Mouse (Mus musculus): ENCODE data around the gene Mrpl55. TPM values are rescaled to one million over a fixed set of nuclear protein-coding genes. Genes with fewer than 3 reads are reported as not detected.

Gene Mrpl55
- polyA plus RNA-seq (2017; shearing (Covaris generic)) = 21.3 TPM

DNA sequence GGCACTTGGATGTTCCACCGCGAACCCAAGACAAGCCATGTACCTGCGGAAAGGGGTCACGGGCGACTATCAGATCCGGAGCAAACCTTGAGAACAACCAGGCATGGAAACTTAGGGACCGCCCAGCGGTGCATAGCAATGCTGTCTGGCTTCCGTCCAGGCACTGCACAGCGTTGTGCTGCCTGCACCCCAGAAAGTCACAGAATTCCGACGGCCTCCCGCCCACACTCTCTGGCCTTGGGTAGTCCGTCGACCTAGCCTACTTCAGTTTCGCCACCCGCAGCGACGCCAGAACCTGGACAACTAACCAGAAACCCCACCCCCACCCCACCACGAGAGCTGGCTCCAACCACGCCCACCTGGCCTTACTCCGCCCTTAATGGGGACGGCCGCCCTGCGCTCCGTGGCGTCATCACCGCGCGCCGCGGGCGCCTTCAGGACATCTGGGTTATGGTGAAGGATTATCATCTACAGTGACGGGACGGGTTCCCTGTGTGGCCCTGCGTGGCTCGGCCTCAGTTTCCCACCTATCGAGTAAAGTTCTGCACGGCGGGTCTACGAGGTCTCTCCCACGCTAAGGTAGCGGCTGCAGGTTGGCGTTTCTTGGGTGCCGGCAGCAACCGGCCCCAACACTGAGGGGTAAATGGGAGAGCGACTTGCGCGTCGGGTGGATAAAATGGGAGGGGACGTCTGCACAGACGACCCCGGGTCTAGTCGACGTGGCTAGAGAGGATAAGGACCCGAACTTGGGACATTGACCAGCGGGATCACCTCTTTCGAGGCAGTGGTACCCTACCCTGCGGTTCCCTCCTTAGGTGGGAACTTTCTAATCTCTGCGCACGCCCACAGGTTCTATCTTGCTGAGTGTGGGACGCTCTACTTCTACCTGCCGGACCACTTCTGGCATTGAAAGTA lies at the start of gene Mrpl55:
Gene Mrpl55, plus strand, starts transcription at position 406 of the 915 bp plus-strand sequence.

DNA sequence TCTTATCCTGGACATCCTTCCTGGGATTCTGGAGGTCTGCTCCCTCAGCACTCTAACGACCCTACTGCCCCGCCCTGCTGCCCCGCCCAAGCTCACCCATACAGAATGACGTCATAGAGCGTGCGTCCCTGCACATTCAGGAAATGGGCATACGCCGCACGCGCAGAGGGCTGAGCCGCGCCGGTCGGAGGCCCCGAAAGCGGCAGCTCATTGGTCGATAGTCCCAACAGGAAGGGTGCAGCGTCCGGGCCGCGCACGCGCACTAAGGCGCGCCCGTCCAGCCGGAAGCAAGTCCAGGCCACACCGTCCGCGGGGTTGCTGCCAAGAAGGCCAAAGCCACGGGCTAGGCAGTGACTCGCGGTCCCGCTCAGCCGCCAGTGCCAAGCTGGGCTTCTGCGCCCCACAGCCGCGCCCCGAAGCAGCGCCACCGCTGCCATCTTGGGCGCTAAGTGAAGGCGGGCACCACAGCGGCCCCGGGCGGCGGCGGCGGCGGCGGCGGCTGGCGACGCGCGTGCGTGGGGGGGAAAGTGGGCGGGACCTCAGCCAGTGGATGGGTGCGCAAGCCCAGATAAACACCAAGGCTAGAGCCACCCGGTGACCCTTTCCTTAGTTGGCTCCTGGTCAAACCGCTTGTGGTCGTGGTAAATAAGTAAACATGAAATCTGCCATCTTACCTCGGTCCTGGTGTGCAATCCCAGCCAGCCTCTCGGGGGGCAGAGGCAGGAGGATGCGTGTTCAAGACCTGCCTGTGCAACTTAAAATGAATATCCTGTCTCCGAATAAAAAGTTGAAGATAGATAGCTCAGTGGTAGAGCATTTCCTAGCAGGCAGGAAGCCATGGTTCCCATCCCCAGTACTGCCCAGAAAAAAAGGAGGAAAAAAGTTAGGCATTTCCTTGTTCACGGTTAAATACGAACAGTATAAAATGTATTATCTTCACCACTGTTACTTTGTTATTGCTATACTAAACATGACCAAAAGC lies 38.7 kb upstream of the Mrpl55 start, which contains the start of gene Iba57:
Gene Iba57, minus strand, starts transcription at position 485 of the 982 bp plus-strand sequence.

DNA sequence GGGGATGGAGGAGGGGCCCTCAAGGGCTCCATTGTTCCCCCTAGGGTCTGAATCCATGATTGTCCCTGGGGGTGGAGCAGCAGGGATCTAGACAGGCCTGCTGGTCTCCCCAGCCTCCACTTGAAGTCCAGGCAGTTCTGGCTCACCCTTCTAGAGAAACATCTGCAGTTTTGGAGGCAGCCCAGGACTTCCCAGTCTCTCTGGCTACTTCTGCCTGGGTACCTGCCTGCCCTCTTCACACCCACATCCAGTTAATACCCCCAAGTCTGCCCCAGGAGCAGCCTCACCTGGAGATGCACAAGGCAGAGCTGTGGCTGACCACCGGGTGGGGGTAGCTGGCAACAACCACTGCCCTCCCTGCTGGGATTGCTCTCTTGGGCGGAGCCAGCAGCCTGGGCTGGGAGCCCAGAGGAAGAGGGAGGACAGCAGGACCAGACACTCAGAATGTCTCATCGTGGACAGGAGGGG lies 19.4 kb upstream of the Mrpl55 start, which contains the start of gene Gjc2:
Gene Gjc2, minus strand, starts transcription at position 350 of the 468 bp plus-strand sequence.

DNA sequence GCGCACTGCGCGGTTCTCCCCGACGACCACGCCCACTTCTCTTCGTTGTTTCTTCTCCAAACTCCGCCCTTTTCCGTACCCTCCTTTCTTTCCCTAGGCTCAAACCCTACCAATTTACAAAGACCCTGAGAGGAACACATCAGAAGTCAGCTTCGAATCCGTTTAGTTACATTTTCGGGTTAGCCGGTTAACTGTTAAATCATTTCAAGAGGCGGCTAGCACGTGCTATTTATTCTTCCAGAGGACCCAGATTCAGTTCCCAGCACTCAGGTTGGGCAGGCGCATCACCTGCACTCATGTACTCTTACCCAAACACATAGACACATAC lies 10.3 kb upstream of the Mrpl55 start, which contains the start of gene Guk1:
Gene Guk1, minus strand, starts transcription at position 154 of the 328 bp plus-strand sequence.

DNA sequence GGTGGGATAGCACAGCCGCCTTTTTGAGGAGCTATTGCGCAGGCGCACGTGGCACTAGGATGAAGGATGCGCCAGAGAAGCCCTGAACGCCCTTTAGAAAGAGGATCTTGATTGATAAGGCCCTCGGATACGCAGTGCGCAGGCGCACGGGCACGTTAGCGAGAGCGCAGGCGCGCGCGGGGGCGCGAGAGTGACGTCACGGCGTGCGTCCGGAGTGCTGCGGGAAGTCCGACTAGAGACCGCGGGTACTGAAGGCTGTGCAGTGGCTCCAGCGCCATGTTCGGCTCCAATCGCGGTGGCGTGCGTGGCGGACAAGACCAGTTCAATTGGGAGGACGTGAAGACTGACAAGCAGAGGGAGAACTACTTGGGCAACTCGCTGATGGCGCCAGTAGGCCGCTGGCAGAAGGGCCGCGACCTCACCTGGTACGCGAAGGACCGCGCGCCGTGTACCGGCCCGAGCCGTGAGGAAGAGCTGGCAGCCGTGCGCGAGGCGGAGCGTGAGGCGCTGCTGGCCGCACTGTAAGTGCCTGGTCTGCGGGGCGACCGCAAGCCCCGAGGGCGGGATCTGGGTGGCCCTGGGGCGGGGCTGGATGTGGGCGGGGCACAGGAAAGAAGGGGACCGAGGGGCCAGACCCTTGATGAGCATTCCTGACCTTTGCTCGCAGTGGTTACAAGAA lies 6.0 kb downstream of the Mrpl55 start, which contains the start of gene 2310033P09Rik:
Gene 2310033P09Rik, plus strand, starts transcription at position 169 of the 679 bp plus-strand sequence.

DNA sequence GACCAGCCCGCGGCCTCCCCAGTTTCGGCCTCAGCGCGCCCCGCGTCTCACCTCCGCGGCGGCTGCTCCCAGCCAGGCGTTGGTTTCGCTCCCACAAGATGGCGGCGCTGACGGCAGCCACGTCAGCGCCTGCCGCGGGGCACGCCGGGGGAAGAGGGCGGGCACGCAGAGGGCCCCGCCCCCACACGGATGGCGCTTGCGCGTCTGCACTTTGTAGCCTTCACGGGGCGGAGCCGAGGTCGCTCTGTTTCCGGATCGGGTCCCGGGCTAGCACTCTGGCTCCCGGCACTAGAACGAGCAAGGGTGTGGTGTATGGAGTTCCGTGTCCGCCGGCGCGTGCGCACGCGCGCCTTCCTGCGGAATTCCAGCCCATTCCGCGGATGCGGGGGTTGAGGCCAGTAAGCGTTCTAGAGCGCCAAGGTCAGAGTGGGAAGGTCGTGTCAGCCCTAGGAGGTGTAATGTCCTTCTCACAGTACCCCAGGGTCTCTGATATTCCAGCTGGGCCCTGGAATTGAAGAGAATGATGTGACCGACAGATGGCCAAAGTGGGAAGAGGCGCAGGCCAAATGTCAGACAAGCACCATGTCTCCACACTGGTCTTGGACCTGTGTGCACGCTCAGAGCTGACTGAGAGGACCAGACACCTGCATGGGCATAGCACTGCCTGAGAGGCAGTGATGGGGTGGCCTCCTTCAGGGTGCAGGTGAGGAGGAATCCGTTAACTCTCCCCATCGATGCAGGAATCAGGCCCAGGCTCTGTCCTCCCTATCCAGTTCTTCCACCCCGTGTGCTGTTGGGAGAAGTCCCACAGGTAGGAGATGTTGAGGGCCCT lies 26.1 kb downstream of the Mrpl55 start, which contains the start of gene Arf1:
Gene Arf1, minus strand, starts transcription at position 149 of the 832 bp plus-strand sequence.

Other genes with a start within 250 kb of the Mrpl55 start
- gene Hist3h2a, start 247.8 kb upstream of the Mrpl55 start, polyA plus RNA-seq (2017; shearing (Covaris generic)) = 23.4 TPM
- 0.48 TPM for gene Trim17, start 247.8 kb upstream of the Mrpl55 start, polyA plus RNA-seq (2017; shearing (Covaris generic))
- 38.8 TPM for gene Trim11, start 224.4 kb upstream of the Mrpl55 start, polyA plus RNA-seq (2017; shearing (Covaris generic))
- 0.12 TPM for gene Obscn, start 66.1 kb upstream of the Mrpl55 start, polyA plus RNA-seq (2017; shearing (Covaris generic))
- 11.0 TPM for gene Iba57, start 38.7 kb upstream of the Mrpl55 start, polyA plus RNA-seq (2017; shearing (Covaris generic))
- not detected for gene Gjc2, start 19.3 kb upstream of the Mrpl55 start, polyA plus RNA-seq (2017; shearing (Covaris generic))
- gene Guk1, start 10.3 kb upstream of the Mrpl55 start, polyA plus RNA-seq (2017; shearing (Covaris generic)) = 51.1 TPM
- gene 2310033P09Rik, start 5.8 kb downstream of the Mrpl55 start, polyA plus RNA-seq (2017; shearing (Covaris generic)) = 45.8 TPM
- gene Arf1, start 25.8 kb downstream of the Mrpl55 start, polyA plus RNA-seq (2017; shearing (Covaris generic)) = 618 TPM
- gene Wnt3a, start 88.3 kb downstream of the Mrpl55 start, polyA plus RNA-seq (2017; shearing (Covaris generic)) = 0.13 TPM
- not detected for gene Wnt9a, start 104.4 kb downstream of the Mrpl55 start, polyA plus RNA-seq (2017; shearing (Covaris generic))
- gene Prss38, start 173.2 kb downstream of the Mrpl55 start, polyA plus RNA-seq (2017; shearing (Covaris generic)) = not detected
- gene Jmjd4, start 247.6 kb downstream of the Mrpl55 start, polyA plus RNA-seq (2017; shearing (Covaris generic)) = 5.4 TPM
- 25.9 TPM for gene Snap47, start 248.7 kb downstream of the Mrpl55 start, polyA plus RNA-seq (2017; shearing (Covaris generic))

Measured in effector memory CD4-positive, alpha-beta T cell, adult 7 months (primary cell).